Mouse (Mus musculus) heart, postnatal 0 days (tissue): Measurements from ENCODE around the gene Enoph1. TPM values are rescaled to one million over a fixed set of nuclear protein-coding genes. Genes with fewer than 3 reads are reported as not detected.

Experiments used
- ATAC-seq: fragments of 200-750 bp; cut with Nextera tagmentation; 2 replicates; pipeline ENCODE4 v1.8.0; 2017; ENCODE audit warnings: low read depth, moderate number of reproducible peaks, moderate library complexity; ENCODE audit not compliant: insufficient read depth
- DNase-seq: peaks from one replicate; pipeline ENCODE4 v3.0.0-alpha.2; 2016; ENCODE audit warnings: low spot score
- H3K27ac ChIP-seq: fragments of 300-500 bp; sonication (generic); 2 replicates; pipeline ENCODE4 v1.5.1; 2014; ENCODE audit warnings: low read depth, mild to moderate bottlenecking
- H3K27me3 ChIP-seq: fragments of 300-500 bp; sonication (generic); 2 replicates; pipeline ENCODE4 v1.6.1; 2014; ENCODE audit warnings: low read length, mixed read lengths; ENCODE audit not compliant: control insufficient read depth, insufficient read depth
- H3K36me3 ChIP-seq: fragments of 300-500 bp; sonication (generic); replicated peaks from 2 replicates; pipeline ENCODE4 v1.6.1; 2014; ENCODE audit warnings: low read length, mixed read lengths; ENCODE audit not compliant: control insufficient read depth, insufficient read depth
- H3K4me1 ChIP-seq: fragments of 300-500 bp; sonication (generic); 2 replicates; pipeline ENCODE4 v1.6.1; 2014; ENCODE audit warnings: antibody characterized with exemption; ENCODE audit not compliant: control insufficient read depth, insufficient read depth
- H3K4me2 ChIP-seq: fragments of 300-500 bp; sonication (generic); 2 replicates; pipeline ENCODE4 v1.6.1; 2014; ENCODE audit warnings: low read depth, mild to moderate bottlenecking, low read length, moderate library complexity
- H3K4me3 ChIP-seq: fragments of 300-500 bp; sonication (generic); 2 replicates; pipeline ENCODE4 v1.5.1; 2014; ENCODE audit warnings: low read depth, low read length
- H3K9ac ChIP-seq: fragments of 300-500 bp; sonication (generic); replicated peaks from 2 replicates; pipeline ENCODE4 v1.6.1; 2014; ENCODE audit warnings: low read depth, low read length, mixed read lengths
- H3K9me3 ChIP-seq: fragments of 300-500 bp; sonication (generic); replicated peaks from 2 replicates; pipeline ENCODE4 v1.6.1; 2016; ENCODE audit warnings: low read length; ENCODE audit not compliant: control insufficient read depth
- CTCF ChIP-seq: IDR thresholded peaks from 2 replicates; pipeline ENCODE4 v1.5.1; 2016; ENCODE audit warnings: antibody characterized with exemption, control low read depth, low read depth
- EP300 ChIP-seq: IDR thresholded peaks from 2 replicates; pipeline ENCODE4 v1.6.1; 2016; ENCODE audit warnings: antibody characterized with exemption, low read depth
- WGBS: fragments of 180-500 bp; shearing (Covaris S2); extraction: QIAGEN DNeasy Blood & Tissue Kit; methylation state at CpG from one replicate; pipeline ENCODE4 v1.1.7; 2014; 5-methylcytosine and 5-hydroxymethylcytosine counted together
- polyA plus RNA-seq: library from polyadenylated mRNA; unstranded; fragments of >200 nt; fragmentation: Nextera tagmentation; extraction: Ambion mirVana; gene quantifications from 2 replicates; pipeline ENCODE4 v1.2.1, GENCODE M21; 2015
- total RNA-seq: library from RNA; depleted of rRNA; stranded (reverse); fragments of >200 nt; gene quantifications from 2 replicates; pipeline ENCODE4 v1.2.3, GENCODE M21; 2014; ENCODE audit warnings: low replicate concordance

Enoph1 gene
- total and polyA plus RNA-seq, 2 experiments from 2014 or later = 6.0 to 15.7 TPM

GRCm38 (mm10) chr5:100079931-100080275 lies 40.1 kb downstream of the Enoph1 start:
- no peaks in the 10 kb centered on the region for H3K27me3 ChIP-seq
- no peak for ATAC-seq
- H3K27ac ChIP-seq = no peak overlapping the region
- H3K4me1 ChIP-seq = no peaks in the 10 kb centered on the region
- peak overlapping the region; percentile 33; the same call in 1 of the 2 replicates for H3K4me3 ChIP-seq
- WGBS = 82% methylated on average over 8 of the region's 8 CpGs
- DNase-seq = no peak
- H3K9me3 ChIP-seq = no peaks in the 10 kb centered on the region
- peak overlapping the region; percentile 69 for H3K4me2 ChIP-seq
- no peak for TF ChIP-seq EP300
- no peaks in the 10 kb centered on the region for H3K36me3 ChIP-seq
- H3K9ac ChIP-seq = no peak overlapping the region

GRCm38 (mm10) chr5:100082006-100082405 lies 42.2 kb downstream of the Enoph1 start:
- 79% methylated on average over 4 of the region's 4 CpGs for WGBS
- no peaks in the 10 kb centered on the region for H3K36me3 ChIP-seq
- no peak overlapping the region for H3K27ac ChIP-seq
- no peaks in the 10 kb centered on the region for H3K27me3 ChIP-seq
- H3K4me3 ChIP-seq = no peak overlapping the region
- no peak overlapping the region for H3K9ac ChIP-seq
- TF ChIP-seq CTCF (no peak), EP300 (no peak)
- no peak for DNase-seq
- no peak overlapping the region for H3K4me2 ChIP-seq
- H3K4me1 ChIP-seq = no peaks in the 10 kb centered on the region
- ATAC-seq = no peak
- no peaks in the 10 kb centered on the region for H3K9me3 ChIP-seq

- DNase-seq (no peak), ATAC-seq (no peak)
- WGBS = 57% methylated on average over 12 of the region's 12 CpGs
- Histone ChIP-seq H3K4me3 (no peak overlapping the region), H3K9ac (no peak overlapping the region), H3K4me2 (no peak overlapping the region), H3K36me3 (no peaks in the 10 kb centered on the region), H3K4me1 (no peaks in the 10 kb centered on the region), H3K9me3 (no peaks in the 10 kb centered on the region), H3K27me3 (no peaks in the 10 kb centered on the region), H3K27ac (no peak overlapping the region)
- TF ChIP-seq CTCF (no peak), EP300 (no peak)
Measured at GRCm38 (mm10) chr5:100083953-100084562, 44.3 kb downstream of the Enoph1 start.

- Histone ChIP-seq H3K36me3 (no peaks in the 10 kb centered on the region), H3K9me3 (no peaks in the 10 kb centered on the region), H3K9ac (no peak overlapping the region), H3K27ac (no peak overlapping the region), H3K27me3 (no peaks in the 10 kb centered on the region), H3K4me1 (no peaks in the 10 kb centered on the region), H3K4me2 (no peak overlapping the region), H3K4me3 (no peak overlapping the region)
- TF ChIP-seq EP300 (no peak), CTCF (no peak)
- WGBS = 52% methylated on average over 8 of the region's 8 CpGs
- ATAC-seq (no peak), DNase-seq (no peak)
Measured at GRCm38 (mm10) chr5:100085097-100085496, 45.3 kb downstream of the Enoph1 start.

- no peak for TF ChIP-seq CTCF
- no peak for TF ChIP-seq EP300
- Histone ChIP-seq H3K27me3 (no peaks in the 10 kb centered on the region), H3K4me1 (no peaks in the 10 kb centered on the region), H3K27ac (no peak overlapping the region), H3K4me3 (no peak overlapping the region), H3K36me3 (no peaks in the 10 kb centered on the region), H3K9ac (no peak overlapping the region), H3K4me2 (peak overlapping the region; percentile 21), H3K9me3 (no peaks in the 10 kb centered on the region)
- DNase-seq (no peak), ATAC-seq (no peak)
- 19% methylated on average over 12 of the region's 12 CpGs for WGBS
Measured at GRCm38 (mm10) chr5:100090515-100091262, 50.9 kb downstream of the Enoph1 start.

GRCm38 (mm10) chr5:100091263-100091594 lies 51.4 kb downstream of the Enoph1 start:
- ATAC-seq = no peak
- TF ChIP-seq EP300 (no peak), CTCF (no peak)
- H3K36me3 ChIP-seq = no peaks in the 10 kb centered on the region
- no peak overlapping the region for H3K4me3 ChIP-seq
- no peak overlapping the region for H3K9ac ChIP-seq
- H3K27ac ChIP-seq = no peak overlapping the region
- no peak for DNase-seq
- no peaks in the 10 kb centered on the region for H3K27me3 ChIP-seq
- no peaks in the 10 kb centered on the region for H3K9me3 ChIP-seq
- WGBS = 46% methylated on average over 10 of the region's 10 CpGs
- no peaks in the 10 kb centered on the region for H3K4me1 ChIP-seq
- peak overlapping the region; percentile 21; the same call in 1 of the 2 replicates for H3K4me2 ChIP-seq
